Mouse (Mus musculus) CH12.LX (cell line): Measurements from ENCODE around the gene Otop3. TPM values are rescaled to one million over a fixed set of nuclear protein-coding genes. Genes with fewer than 3 reads are reported as not detected.

Experiments
- DNase-seq: peaks from one replicate; pipeline ENCODE4 v3.0.0-alpha.2; 2013; ENCODE audit errors: extremely low read depth
- H3K27ac ChIP-seq: 2 replicates; pipeline ENCODE4 v1.5.1; 2012; ENCODE audit warnings: low read depth, mild to moderate bottlenecking, control low read depth, moderate library complexity; ENCODE audit not compliant: insufficient read depth
- H3K27me3 ChIP-seq: replicated peaks from 2 replicates; pipeline ENCODE3; 2012; ENCODE audit warnings: inconsistent platforms
- H3K36me3 ChIP-seq, 2 experiments: replicated peaks in 1 of 2; 2 replicates each; pipeline versions ENCODE3 to v1.6.1; 2012; ENCODE audit warnings: inconsistent platforms in 1 of 2, low read length in 1 of 2, mild to moderate bottlenecking in 1 of 2, mixed read lengths in 1 of 2, moderate library complexity in 1 of 2; ENCODE audit not compliant: control insufficient read depth in 1 of 2, insufficient read depth in 1 of 2
- H3K4me1 ChIP-seq, 2 experiments: 2 replicates each; pipeline ENCODE4 v1.6.1; 2012; ENCODE audit warnings: inconsistent platforms in 1 of 2, moderate library complexity in 1 of 2; ENCODE audit not compliant: insufficient read depth in 2 of 2, control insufficient read depth in 1 of 2
- H3K4me2 ChIP-seq: 2 replicates; pipeline ENCODE4 v1.6.1; 2012; ENCODE audit warnings: low read depth, mild to moderate bottlenecking, control low read depth; ENCODE audit not compliant: poor library complexity, insufficient read depth, severe bottlenecking
- H3K4me3 ChIP-seq, 3 experiments: fragments of 150-350 bp in 1 of 3; sonication (generic) in 1 of 3; replicated peaks in 1 of 3; 2 replicates each; pipeline versions ENCODE3 to v1.5.1; 2011 to 2012; ENCODE audit warnings: low read depth in 2 of 3, low read length in 2 of 3, mild to moderate bottlenecking in 2 of 3, moderate library complexity in 2 of 3, control low read depth in 1 of 3, improper control_type of control experiment in 1 of 3, inconsistent platforms in 1 of 3, mixed read lengths in 1 of 3; ENCODE audit not compliant: poor library complexity in 1 of 3
- H3K79me2 ChIP-seq: replicated peaks from 2 replicates; pipeline ENCODE4 v1.6.1; 2012; ENCODE audit warnings: mild to moderate bottlenecking, moderate library complexity; ENCODE audit not compliant: control insufficient read depth, poor library complexity, insufficient read depth, severe bottlenecking; ENCODE audit errors: extremely low read depth
- H3K9ac ChIP-seq: 2 replicates; pipeline ENCODE4 v1.6.1; 2012; ENCODE audit warnings: low read depth, mild to moderate bottlenecking, control low read depth, moderate library complexity; ENCODE audit not compliant: insufficient read depth
- H3K9me3 ChIP-seq: replicated peaks from 2 replicates; pipeline ENCODE3; 2012; ENCODE audit warnings: low read length, inconsistent platforms, mixed read lengths
- BHLHE40 ChIP-seq: IDR thresholded peaks from 2 replicates; pipeline ENCODE4 v1.6.1; 2011; ENCODE audit warnings: mild to moderate bottlenecking, low read depth, low read length, improper control_type of control experiment
- CHD1 ChIP-seq: IDR thresholded peaks from 2 replicates; pipeline ENCODE4 v1.6.1; 2012; ENCODE audit warnings: low read depth, low read length, improper control_type of control experiment, inconsistent platforms
- CHD2 ChIP-seq: IDR thresholded peaks from 2 replicates; pipeline ENCODE4 v1.6.1; 2011; ENCODE audit warnings: low read length, improper control_type of control experiment
- ELF1 ChIP-seq: IDR thresholded peaks from 2 replicates; pipeline ENCODE4 v1.6.1; 2014; ENCODE audit warnings: low read depth, mild to moderate bottlenecking, inconsistent platforms, low read length, improper control_type of control experiment
- ETS1 ChIP-seq: conservative IDR thresholded peaks from 2 replicates; pipeline ENCODE4 v1.6.1; 2012; ENCODE audit warnings: low read depth, mild to moderate bottlenecking, inconsistent platforms, low read length, improper control_type of control experiment, moderate library complexity
- GABPA ChIP-seq: IDR thresholded peaks from 2 replicates; pipeline ENCODE4 v1.6.1; 2012; ENCODE audit warnings: low read depth, low read length, improper control_type of control experiment, inconsistent platforms; ENCODE audit not compliant: insufficient replicate concordance
- HCFC1 ChIP-seq: IDR thresholded peaks from 2 replicates; pipeline ENCODE4 v1.6.1; 2012; ENCODE audit warnings: low read depth, mild to moderate bottlenecking, inconsistent platforms, low read length, improper control_type of control experiment
- JUND ChIP-seq: conservative IDR thresholded peaks from 2 replicates; pipeline ENCODE4 v1.6.1; 2011; ENCODE audit warnings: low read depth, low read length, improper control_type of control experiment
- KAT2A ChIP-seq: IDR thresholded peaks from 2 replicates; pipeline ENCODE4 v1.6.1; 2012; ENCODE audit warnings: low read length, improper control_type of control experiment, inconsistent platforms; ENCODE audit not compliant: insufficient replicate concordance
- MAZ ChIP-seq: IDR thresholded peaks from 2 replicates; pipeline ENCODE4 v1.6.1; 2012; ENCODE audit warnings: low read depth, mild to moderate bottlenecking, inconsistent platforms, low read length, improper control_type of control experiment, moderate library complexity
- MEF2A ChIP-seq: IDR thresholded peaks from 2 replicates; pipeline ENCODE4 v1.6.1; 2014; ENCODE audit warnings: low read depth, mild to moderate bottlenecking, inconsistent platforms, low read length, improper control_type of control experiment, borderline replicate concordance
- MYC ChIP-seq: IDR thresholded peaks from 2 replicates; pipeline ENCODE4 v1.6.1; 2011; ENCODE audit warnings: low read depth, mild to moderate bottlenecking, improper control_type of control experiment, low read length
- NELFE ChIP-seq: IDR thresholded peaks from 2 replicates; pipeline ENCODE4 v1.6.1; 2011; ENCODE audit warnings: low read depth, low read length, improper control_type of control experiment
- PAX5 ChIP-seq: IDR thresholded peaks from 2 replicates; pipeline ENCODE4 v1.6.1; 2012; ENCODE audit warnings: low read length, inconsistent platforms, mixed read lengths
- RAD21 ChIP-seq: IDR thresholded peaks from 2 replicates; pipeline ENCODE4 v1.6.1; 2011; ENCODE audit warnings: low read depth, mild to moderate bottlenecking, low read length, improper control_type of control experiment, moderate library complexity
- RCOR1 ChIP-seq: conservative IDR thresholded peaks from 2 replicates; pipeline ENCODE4 v1.6.1; 2012; ENCODE audit warnings: low read depth, mild to moderate bottlenecking, inconsistent platforms, low read length, improper control_type of control experiment
- SIN3A ChIP-seq: IDR thresholded peaks from 2 replicates; pipeline ENCODE4 v1.6.1; 2012; ENCODE audit warnings: low read length, improper control_type of control experiment, inconsistent platforms
- TBP ChIP-seq: conservative IDR thresholded peaks from 2 replicates; pipeline ENCODE4 v1.6.1; 2011; ENCODE audit warnings: low read depth, low read length, improper control_type of control experiment
- USF1 ChIP-seq: IDR thresholded peaks from 2 replicates; pipeline ENCODE4 v1.6.1; 2014; ENCODE audit warnings: low read depth, mild to moderate bottlenecking, inconsistent platforms, low read length, improper control_type of control experiment
- ZC3H11A ChIP-seq: IDR thresholded peaks from 2 replicates; pipeline ENCODE4 v1.6.1; 2012; ENCODE audit warnings: low read depth, mild to moderate bottlenecking, inconsistent platforms, low read length, improper control_type of control experiment
- ZKSCAN1 ChIP-seq: IDR thresholded peaks from 2 replicates; pipeline ENCODE4 v1.6.1; 2012; ENCODE audit warnings: low read depth, inconsistent platforms, low read length, improper control_type of control experiment, borderline replicate concordance
- ZMIZ1 ChIP-seq: IDR thresholded peaks from 2 replicates; pipeline ENCODE4 v1.6.1; 2012; ENCODE audit warnings: low read depth, mild to moderate bottlenecking, inconsistent platforms, low read length, improper control_type of control experiment
- dilution Hi-C: fragments of 300-500 bp; cut with MboI; formaldehyde crosslinking; loops from 2 replicates; pipeline ENCODE4 v1.14.3; 2020; ENCODE audit warnings: low sequenced_read_pairs; ENCODE audit not compliant: extremely low pct_unique_long_range_greater_than_20kb, extremely low pct_ligation_motif_present
- in situ Hi-C: fragments of 300-500 bp; cut with MboI; formaldehyde crosslinking; loops from 3 replicates; pipeline ENCODE4 v1.14.3; 2019; ENCODE audit warnings: low sequenced_read_pairs, low pct_ligation_motif_present, low pct_unique_long_range_greater_than_20kb, mixed read lengths
- polyA plus RNA-seq: library from polyadenylated mRNA; unstranded; fragments of >175 nt; gene quantifications from 2 replicates; pipeline ENCODE4 v1.2.1, GENCODE M21; 2012; ENCODE audit warnings: low read depth; ENCODE audit not compliant: insufficient read length
- total RNA-seq, 2 experiments: library from RNA; depleted of rRNA; stranded (reverse); fragments of 300-350 nt in 1 of 2; fragments of >200 nt in 1 of 2; gene quantifications; 2 replicates each; pipeline ENCODE4 v1.2.3; 2012 to 2014

Otop3 gene
- total and polyA plus RNA-seq, 3 experiments = not detected

GRCm38 (mm10) chr11:115303167-115303566 lies 31.4 kb upstream of the Otop3 start:
- no peak for DNase-seq
- no peak overlapping the region for H3K4me3 ChIP-seq
- in situ Hi-C loops (no loop called here), dilution Hi-C loops (no loop called here)
- no peaks in the 10 kb centered on the region for H3K79me2 ChIP-seq
- no peak overlapping the region for H3K4me2 ChIP-seq
- peaks cover 0 to 10% of the 10 kb centered on the region in 2 experiments; a peak in 2 of 4 replicates for H3K4me1 ChIP-seq
- H3K36me3 ChIP-seq = no peaks in the 10 kb centered on the region
- TF ChIP-seq MYC = no peak
- no peak for TF ChIP-seq USF1
- no peak for TF ChIP-seq BHLHE40
- TF ChIP-seq TBP = no peak
- no peak for TF ChIP-seq ELF1
- TF ChIP-seq ZC3H11A = no peak
- no peak for TF ChIP-seq NELFE
- TF ChIP-seq CHD1 = no peak
- no peak for TF ChIP-seq RCOR1
- no peak for TF ChIP-seq SIN3A
- no peak for TF ChIP-seq CHD2
- TF ChIP-seq ETS1 = no peak
- no peak for TF ChIP-seq MEF2A
- no peak for TF ChIP-seq MAZ
- TF ChIP-seq JUND = no peak
- no peak for TF ChIP-seq RAD21
- TF ChIP-seq HCFC1 = no peak
- TF ChIP-seq KAT2A = no peak
- TF ChIP-seq, all 38 proteins: peak for 0
- no peak overlapping the region for H3K9ac ChIP-seq
- H3K9me3 ChIP-seq = peaks cover 11% of the 10 kb centered on the region
- peaks cover 81% of the 10 kb centered on the region for H3K27me3 ChIP-seq
- H3K27ac ChIP-seq = no peak overlapping the region

DNA sequence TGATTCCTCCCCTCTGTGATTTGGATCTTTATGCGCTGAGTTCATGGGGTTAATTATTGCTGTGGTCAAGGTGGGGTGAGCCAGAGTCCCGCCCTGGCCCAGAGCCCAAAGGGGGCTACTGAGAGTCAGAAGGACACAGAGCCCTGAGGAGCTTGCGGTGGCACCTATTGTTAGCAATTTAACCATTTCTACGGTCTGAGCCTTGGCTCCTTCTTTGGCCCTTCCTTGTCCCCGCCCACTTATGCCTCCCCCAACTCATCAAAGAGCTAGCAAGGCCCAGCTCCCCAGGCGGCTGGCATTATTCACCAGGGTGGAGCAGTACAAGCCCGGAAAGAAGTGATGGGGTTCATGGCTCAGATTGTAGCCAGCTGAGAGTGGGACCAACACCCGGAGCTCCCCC lies 27.7 kb upstream of the Otop3 start, which contains the start of gene Otop2:
Otop2 (plus strand) TSS at position 301 of the 400 bp plus-strand sequence.
- H3K27me3 ChIP-seq = peaks cover 89% of the 10 kb centered on the region
- H3K4me3 ChIP-seq = no peak within 1 kb of the TSS
- no peak within 1 kb of the TSS for H3K9ac ChIP-seq
- no peak within 1 kb of the TSS for H3K4me2 ChIP-seq
- DNase-seq = no peak
- dilution Hi-C loops = no loop called here
- no peaks in the 10 kb centered on the region for H3K79me2 ChIP-seq
- H3K36me3 ChIP-seq = no peaks in the 10 kb centered on the region
- in situ Hi-C loops = no loop called here
- H3K9me3 ChIP-seq = no peaks in the 10 kb centered on the region
- H3K27ac ChIP-seq = no peak within 1 kb of the TSS
- no peak for TF ChIP-seq GABPA
- no peak for TF ChIP-seq HCFC1
- TF ChIP-seq ZKSCAN1 = no peak
- no peak for TF ChIP-seq ZC3H11A
- TF ChIP-seq MYC = no peak
- no peak for TF ChIP-seq TBP
- no peak for TF ChIP-seq ZMIZ1
- no peak for TF ChIP-seq PAX5
- peaks cover 0 to 10% of the 10 kb centered on the region in 2 experiments; a peak in 2 of 4 replicates for H3K4me1 ChIP-seq
